Mouse (Mus musculus) myocyte (in vitro differentiated cells): ENCODE results near the gene Nmur1. TPM values are rescaled to one million over a fixed set of nuclear protein-coding genes. Genes with fewer than 3 reads are reported as not detected.

ENCODE experiments used
- H3K27me3 ChIP-seq: one replicate; pipeline ENCODE4 v1.6.1; 2011; ENCODE audit not compliant: control insufficient read depth, insufficient read depth, insufficient read length
- H3K36me3 ChIP-seq: one replicate; pipeline ENCODE4 v1.6.1; 2011; ENCODE audit not compliant: control insufficient read depth, insufficient read depth
- H3K4me2 ChIP-seq: one replicate; pipeline ENCODE4 v1.6.1; 2011; ENCODE audit warnings: low read depth, control low read depth
- H3K4me3 ChIP-seq: one replicate; pipeline ENCODE4 v1.5.1; 2011; ENCODE audit warnings: mild to moderate bottlenecking, control low read depth, moderate library complexity
- H3K79me2 ChIP-seq: one replicate; pipeline ENCODE4 v1.6.1; 2011; ENCODE audit not compliant: control insufficient read depth, insufficient read depth
- H3ac ChIP-seq: one replicate; pipeline ENCODE4 v1.6.1; 2011; ENCODE audit not compliant: control insufficient read depth, insufficient read length
- CEBPB ChIP-seq: IDR thresholded peaks from 2 replicates; pipeline ENCODE4 v1.6.1; 2011; ENCODE audit warnings: mild to moderate bottlenecking, moderate library complexity; ENCODE audit not compliant: poor library complexity, insufficient read depth, severe bottlenecking
- E2F4 ChIP-seq: IDR thresholded peaks from one replicate; pipeline ENCODE4 v1.6.1; 2011; ENCODE audit warnings: mild to moderate bottlenecking, control low read depth, moderate library complexity; ENCODE audit not compliant: insufficient read depth
- MAX ChIP-seq: IDR thresholded peaks from one replicate; pipeline ENCODE4 v1.6.1; 2011; ENCODE audit warnings: low read depth, mild to moderate bottlenecking, control low read depth
- MYOD1 ChIP-seq, 3 experiments: IDR thresholded peaks; one replicate each; pipeline ENCODE4 v1.6.1; 2011; ENCODE audit warnings: control low read depth in 2 of 3, low read depth in 2 of 3, mild to moderate bottlenecking in 2 of 3, moderate library complexity in 1 of 3; ENCODE audit not compliant: insufficient read length in 2 of 3, control insufficient read depth in 1 of 3
- MYOG ChIP-seq, 3 experiments: IDR thresholded peaks; one replicate each; pipeline ENCODE4 v1.6.1; 2011; ENCODE audit warnings: control low read depth in 2 of 3, low read depth in 2 of 3, mild to moderate bottlenecking in 2 of 3; ENCODE audit not compliant: insufficient read length in 2 of 3, control insufficient read depth in 1 of 3, insufficient read depth in 1 of 3
- POLR2A ChIP-seq: IDR thresholded peaks from one replicate; pipeline ENCODE4 v1.6.1; 2011; ENCODE audit warnings: low read depth, mild to moderate bottlenecking, control low read depth, moderate library complexity; ENCODE audit not compliant: insufficient read length
- POLR2AphosphoS2 ChIP-seq: IDR thresholded peaks from one replicate; pipeline ENCODE4 v1.6.1; 2011; ENCODE audit warnings: low read depth, control low read depth; ENCODE audit not compliant: insufficient read length
- REST ChIP-seq: IDR thresholded peaks from one replicate; pipeline ENCODE4 v1.6.1; 2011; ENCODE audit warnings: mild to moderate bottlenecking, control low read depth, moderate library complexity; ENCODE audit not compliant: insufficient read depth, insufficient read length
- SRF ChIP-seq: IDR thresholded peaks from one replicate; pipeline ENCODE4 v1.6.1; 2011; ENCODE audit warnings: low read depth; ENCODE audit not compliant: control insufficient read depth, insufficient read length
- TCF12 ChIP-seq: IDR thresholded peaks from one replicate; pipeline ENCODE4 v1.6.1; 2011; ENCODE audit warnings: mild to moderate bottlenecking, control low read depth; ENCODE audit not compliant: poor library complexity, insufficient read depth, severe bottlenecking
- TCF3 ChIP-seq: IDR thresholded peaks from one replicate; pipeline ENCODE4 v1.6.1; 2011; ENCODE audit warnings: low read depth, control low read depth; ENCODE audit not compliant: insufficient read length
- USF1 ChIP-seq: IDR thresholded peaks from one replicate; pipeline ENCODE4 v1.6.1; 2011; ENCODE audit warnings: low read depth, mild to moderate bottlenecking, control low read depth, moderate library complexity
- polyA plus RNA-seq: library from polyadenylated mRNA; unstranded; fragments of >200 nt; fragmentation: generic; extraction: Trizol; gene quantifications from one replicate; pipeline ENCODE4 v1.2.1, GENCODE M21; 2012; ENCODE audit warnings: missing spikeins

Nmur1 gene
- polyA plus RNA-seq, 1 experiment, result not detected

DNA sequence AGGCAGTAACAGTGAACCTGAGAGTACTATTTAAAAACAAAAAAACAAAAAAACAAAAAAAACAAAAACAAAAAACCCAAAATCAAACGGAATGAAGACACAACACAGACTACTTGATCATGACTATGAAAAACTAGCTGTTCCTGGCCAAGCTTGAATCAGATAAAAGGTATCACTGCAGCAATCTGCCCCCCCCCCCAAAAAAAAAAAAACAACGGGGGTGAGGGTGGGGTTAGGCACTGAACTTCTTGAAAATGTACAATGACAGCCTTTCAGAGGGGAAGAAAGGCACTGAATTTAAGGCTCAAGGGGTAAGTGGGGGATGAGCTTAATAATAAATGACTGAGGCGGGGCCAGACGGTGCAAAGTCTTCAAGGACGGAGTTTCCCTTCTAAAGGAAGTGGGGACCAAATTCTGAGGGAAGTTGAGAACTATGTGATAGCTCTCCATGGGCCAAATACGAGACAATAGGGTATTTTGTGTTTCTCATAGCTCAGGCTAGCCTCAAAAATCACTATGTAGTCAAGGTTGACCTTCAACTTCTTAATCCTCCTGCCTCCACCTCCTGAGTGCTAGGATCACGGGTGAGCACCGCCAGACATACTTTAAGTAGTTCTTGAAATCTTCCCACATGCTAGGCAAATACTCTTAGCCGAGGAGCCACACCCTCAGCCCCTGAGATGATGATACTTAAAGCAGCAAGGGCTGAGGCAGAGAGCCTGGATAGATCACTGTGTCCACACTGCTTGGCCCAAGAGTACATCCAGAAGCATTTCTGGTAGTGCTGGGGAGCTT is 11.4 kb upstream of the Nmur1 start:
- Histone ChIP-seq H3K79me2 (no peaks in the 10 kb centered on the region), H3ac (no peak overlapping the region), H3K4me3 (no peak overlapping the region), H3K27me3 (no peaks in the 10 kb centered on the region), H3K4me2 (peak overlapping the region; percentile 49), H3K36me3 (no peaks in the 10 kb centered on the region)
- no peak for TF ChIP-seq MAX
- TF ChIP-seq E2F4, result no peak
- no peak for TF ChIP-seq POLR2AphosphoS2
- TF ChIP-seq TCF3, result no peak
- no peak for TF ChIP-seq MYOG (IDR thresholded peaks at IDR 0.05; ENCODE audit: control insufficient read depth in 1 of 3, insufficient read depth in 1 of 3, insufficient read length in 2 of 3, low read depth in 2 of 3)
- TF ChIP-seq REST, result no peak
- no peak for TF ChIP-seq POLR2A
- no peak for TF ChIP-seq SRF
- no peak for TF ChIP-seq MYOD1 (IDR thresholded peaks at IDR 0.05; ENCODE audit: control insufficient read depth in 1 of 3, insufficient read length in 2 of 3, low read depth in 2 of 3)
- TF ChIP-seq CEBPB, result no peak
- TF ChIP-seq USF1, result no peak
- TF ChIP-seq TCF12, result no peak

DNA sequence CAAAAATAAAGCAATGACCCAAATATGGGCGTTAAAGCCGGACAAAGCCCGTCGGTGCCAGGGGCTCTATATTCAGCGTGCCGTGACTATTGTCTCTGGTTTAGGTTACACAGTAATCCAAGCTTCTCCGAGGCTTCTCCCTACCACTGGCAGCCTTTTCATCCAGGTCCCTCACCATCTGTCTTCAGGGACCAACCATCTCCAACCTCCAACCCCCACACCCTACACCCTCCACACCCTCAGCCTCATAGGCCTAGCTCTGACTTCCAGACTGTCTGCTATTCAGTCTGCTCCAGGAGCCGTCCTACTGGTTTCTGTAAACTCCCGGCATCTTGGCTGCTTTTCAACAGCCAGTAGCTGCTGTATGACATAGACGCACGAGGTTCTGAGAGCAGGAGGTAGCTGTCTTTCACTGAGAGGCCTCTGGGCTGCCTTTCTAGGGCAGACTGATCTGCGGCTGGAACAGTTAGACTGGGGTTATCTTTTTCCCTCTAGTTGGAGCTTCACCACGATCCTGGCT is 9.3 kb upstream of the Nmur1 start:
- Histone ChIP-seq H3K4me2 (peak overlapping the region; percentile 99), H3K27me3 (no peaks in the 10 kb centered on the region), H3K36me3 (no peaks in the 10 kb centered on the region), H3K4me3 (peak overlapping the region; percentile 20), H3K79me2 (no peaks in the 10 kb centered on the region), H3ac (peak overlapping the region; percentile 47)
- TF ChIP-seq MYOG (IDR thresholded peaks at IDR 0.05; ENCODE audit: control insufficient read depth in 1 of 3, insufficient read depth in 1 of 3, insufficient read length in 2 of 3, low read depth in 2 of 3), result peak in 1 of 3 experiments; percentile 47
- no peak for TF ChIP-seq TCF12
- no peak for TF ChIP-seq USF1
- no peak for TF ChIP-seq E2F4
- TF ChIP-seq MYOD1 (IDR thresholded peaks at IDR 0.05; ENCODE audit: control insufficient read depth in 1 of 3, insufficient read length in 2 of 3, low read depth in 2 of 3), result peak in 1 of 3 experiments; percentile 67
- no peak for TF ChIP-seq REST
- TF ChIP-seq MAX, result no peak
- peak; percentile 83 for TF ChIP-seq SRF
- no peak for TF ChIP-seq CEBPB
- TF ChIP-seq POLR2A, result peak; percentile 48
- TF ChIP-seq POLR2AphosphoS2, result peak; percentile 52
- TF ChIP-seq TCF3, result no peak

DNA sequence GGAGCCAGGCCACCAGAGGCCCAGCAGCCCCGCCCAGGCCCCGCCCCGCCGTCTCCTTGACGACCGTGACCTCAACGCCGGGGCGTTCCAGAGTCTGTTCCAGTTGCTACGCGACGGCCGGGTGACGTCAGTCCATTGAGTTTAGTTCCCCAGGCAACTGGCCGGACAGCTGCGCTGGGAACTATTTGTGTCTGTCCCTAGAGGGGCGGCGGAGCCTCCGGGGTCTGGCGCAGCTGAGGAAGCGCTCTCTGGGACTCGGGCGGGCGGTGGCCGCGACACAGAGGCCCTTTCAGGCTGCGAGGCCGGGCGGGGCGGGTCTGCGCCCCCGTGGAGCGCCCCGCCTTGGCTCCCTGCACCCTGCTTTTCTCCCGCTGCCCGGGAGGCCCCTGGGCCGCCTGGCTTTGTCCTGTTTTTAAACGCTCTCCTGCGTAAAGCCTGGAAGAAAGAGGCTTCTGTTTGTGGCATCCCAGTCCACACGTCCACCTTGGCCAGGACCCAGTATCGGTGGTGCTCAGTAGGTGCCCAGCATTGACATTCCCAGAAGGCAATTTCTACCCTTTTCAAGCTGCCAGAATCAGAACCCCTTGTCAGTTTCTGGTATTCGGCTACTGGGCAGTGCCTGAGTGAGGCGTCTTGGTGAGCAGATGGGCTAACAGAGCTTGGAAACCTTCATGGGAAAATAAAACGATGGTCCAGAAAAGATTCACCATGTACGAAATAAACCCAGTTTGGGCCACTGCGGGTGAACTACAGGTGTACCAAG is 8.6 kb upstream of the Nmur1 start:
- Histone ChIP-seq H3ac (peak overlapping the region; percentile 47), H3K36me3 (no peaks in the 10 kb centered on the region), H3K4me3 (peak overlapping the region; percentile 20), H3K79me2 (no peaks in the 10 kb centered on the region), H3K27me3 (no peaks in the 10 kb centered on the region), H3K4me2 (peak overlapping the region; percentile 99)
- TF ChIP-seq MYOG (IDR thresholded peaks at IDR 0.05; ENCODE audit: control insufficient read depth in 1 of 3, insufficient read depth in 1 of 3, insufficient read length in 2 of 3, low read depth in 2 of 3) (peak; percentile 97 to 98 (median 97)), TCF3 (peak; percentile 17), MYOD1 (IDR thresholded peaks at IDR 0.05; ENCODE audit: control insufficient read depth in 1 of 3, insufficient read length in 2 of 3, low read depth in 2 of 3) (peak; percentile 78 to 99 (median 98)), POLR2A (peak; percentile 61), USF1 (no peak), TCF12 (peak; percentile 79), MAX (no peak), E2F4 (no peak), POLR2AphosphoS2 (peak; percentile 66)

DNA sequence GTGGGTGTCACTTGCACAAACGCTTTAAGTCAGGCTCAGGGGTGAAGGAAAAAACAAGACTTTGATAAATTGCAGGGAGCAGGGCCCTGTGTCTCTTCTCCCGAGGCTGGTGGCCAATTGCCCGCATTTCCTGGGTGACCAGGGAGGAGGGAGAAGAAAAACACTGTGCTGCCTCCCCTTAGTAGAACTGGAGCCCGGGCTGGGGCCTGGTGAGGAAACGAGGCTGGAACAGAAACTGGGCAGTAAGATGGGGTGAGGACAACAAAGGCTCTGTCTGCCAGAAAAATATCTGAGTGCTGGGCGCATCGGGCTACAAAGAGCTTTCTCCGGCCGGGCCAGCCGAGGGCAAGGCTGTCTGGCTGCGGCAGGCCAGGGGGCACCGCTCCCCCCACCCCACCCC is 8.0 kb upstream of the Nmur1 start:
- Histone ChIP-seq H3ac (peak overlapping the region; percentile 47), H3K36me3 (no peaks in the 10 kb centered on the region), H3K79me2 (no peaks in the 10 kb centered on the region), H3K27me3 (no peaks in the 10 kb centered on the region), H3K4me3 (peak overlapping the region; percentile 20), H3K4me2 (peak overlapping the region; percentile 77)
- no peak for TF ChIP-seq MYOG (IDR thresholded peaks at IDR 0.05; ENCODE audit: control insufficient read depth in 1 of 3, insufficient read depth in 1 of 3, insufficient read length in 2 of 3, low read depth in 2 of 3)
- no peak for TF ChIP-seq MAX
- TF ChIP-seq USF1, result no peak
- no peak for TF ChIP-seq CEBPB
- TF ChIP-seq TCF12, result no peak
